Mouse (Mus musculus): ENCODE measurements around the gene Kcmf1. TPM values are rescaled to one million over a fixed set of nuclear protein-coding genes. Genes with fewer than 3 reads are reported as not detected.

Gene Kcmf1
- total RNA-seq, 2 experiments from 2014 or later = 74.5 to 74.7 TPM

Other genes starting within 250 kb of the Kcmf1 start
- gene Tcf7l1, start 110.7 kb downstream of the Kcmf1 start, total RNA-seq (2021) = 1 to 10 TPM; 3.0 to 3.4 TPM
- gene Tmsb10, start 58.8 kb upstream of the Kcmf1 start, total RNA-seq (2021) = 100 to 1,000 TPM; 420 to 461 TPM

Measured in left cerebral cortex, adult 18-20 months (tissue).